Mouse (Mus musculus) frontal cortex, postnatal 14 days (tissue): ENCODE measurements at regions not wholly inside any gene's neighbourhood (a gene's known extent, or its start where the extent isn't known, plus 50 kb on each side); places are given as distances from the start of the nearest gene placed in this dataset.
"Not testable (repeated sequence)": the region's sequence is repeated elsewhere in the genome, so short reads cannot be mapped to it uniquely, and the experiment has no call there.

Experiments
- DNase-seq, 2 experiments: peaks; one replicate each; pipeline ENCODE4 v3.0.0; 2022; ENCODE audit warnings: low spot score in 2 of 2

DNA sequence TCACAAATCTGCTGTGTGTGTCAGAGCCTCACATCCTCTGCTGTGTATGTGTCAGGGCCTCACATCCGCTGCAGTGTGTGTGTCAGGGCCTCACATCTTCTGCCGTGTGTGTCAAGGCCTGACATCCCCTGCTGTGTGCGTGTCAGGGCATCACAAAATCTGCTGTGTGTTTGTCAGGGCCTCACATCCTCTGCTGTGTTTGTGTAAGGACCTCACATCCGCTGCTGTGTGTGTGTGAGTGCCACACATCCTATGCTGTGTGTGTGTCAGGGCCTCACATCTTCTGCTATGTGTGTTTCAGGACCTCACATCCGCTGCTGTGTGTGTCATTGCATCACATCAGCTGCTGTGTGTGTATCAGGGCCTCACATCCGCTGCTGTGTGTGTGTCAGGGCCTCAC lies 63.3 kb downstream of the Asmt start:
- peak in 1 of 2 experiments; percentile 2 for DNase-seq

GRCm38 (mm10) chrX:170753507-170754256 lies 81.2 kb downstream of the Asmt start:
- DNase-seq, result not testable (repeated sequence)
